Mouse (Mus musculus): ENCODE measurements at regions not wholly inside any gene's neighbourhood (a gene's known extent, or its start where the extent isn't known, plus 50 kb on each side); places are given as distances from the start of the nearest gene placed in this dataset.
A peak's percentile ranks its signal among the peaks of the same experiment; 100 is the strongest.

- H3K36me3 ChIP-seq (ENCODE audit: control insufficient read depth, insufficient read depth, low read length), result no peaks in the 10 kb centered on the region
- 0 out of 2 replicates have a peak overlapping the region, but pooled peaks have one; percentile 3 for H3K4me2 ChIP-seq (ENCODE audit: low read length)
- WGBS, result 9% methylated on average over 15 of the region's 16 CpGs
- no peak overlapping the region for H3K27ac ChIP-seq (ENCODE audit: low read depth, low read length)
- ATAC-seq, result peak; percentile 79
- no peak overlapping the region for H3K9ac ChIP-seq (ENCODE audit: low read length)
- H3K9me3 ChIP-seq (replicated peaks; ENCODE audit: control insufficient read depth, low read length), result no peaks in the 10 kb centered on the region
- H3K4me1 ChIP-seq (ENCODE audit: control insufficient read depth, insufficient read depth, low read length), result peaks cover 19% of the 10 kb centered on the region
- no peaks in the 10 kb centered on the region for H3K27me3 ChIP-seq (replicated peaks; ENCODE audit: control insufficient read depth, insufficient read depth, low read length)
- DNase-seq (ENCODE audit: low spot score), result peak; percentile 69
- H3K4me3 ChIP-seq (ENCODE audit: low read depth, low read length), result no peak overlapping the region
Observed at GRCm38 (mm10) chr12:107757996-107758791, 245.2 kb downstream of the Bcl11b start.

GRCm38 (mm10) chr12:107759291-107759690 lies 244.1 kb downstream of the Bcl11b start:
- no peaks in the 10 kb centered on the region for H3K9me3 ChIP-seq (replicated peaks; ENCODE audit: control insufficient read depth, low read length)
- H3K27ac ChIP-seq (ENCODE audit: low read depth, low read length), result no peak overlapping the region
- WGBS, result 87% methylated on average over 5 of the region's 5 CpGs

GRCm38 (mm10) chr12:107759911-107760310 lies 243.5 kb downstream of the Bcl11b start:
- ATAC-seq (no peak), DNase-seq (ENCODE audit: low spot score) (no peak)
- peaks cover 19% of the 10 kb centered on the region for H3K4me1 ChIP-seq (ENCODE audit: control insufficient read depth, insufficient read depth, low read length)
- WGBS, result 83% methylated on average over 4 of the region's 4 CpGs
- H3K9me3 ChIP-seq (replicated peaks; ENCODE audit: control insufficient read depth, low read length), result no peaks in the 10 kb centered on the region
- no peak overlapping the region for H3K9ac ChIP-seq (ENCODE audit: low read length)
- no peaks in the 10 kb centered on the region for H3K36me3 ChIP-seq (ENCODE audit: control insufficient read depth, insufficient read depth, low read length)
- H3K27me3 ChIP-seq (replicated peaks; ENCODE audit: control insufficient read depth, insufficient read depth, low read length), result no peaks in the 10 kb centered on the region
- H3K4me2 ChIP-seq (ENCODE audit: low read length), result no peak overlapping the region
- no peak overlapping the region for H3K4me3 ChIP-seq (ENCODE audit: low read depth, low read length)
- H3K27ac ChIP-seq (ENCODE audit: low read depth, low read length), result no peak overlapping the region

More at GRCm38 (mm10) chr12:107759291-107759690, 244.1 kb downstream of the Bcl11b start:
- ATAC-seq, result no peak
- Histone ChIP-seq H3K27me3 (replicated peaks; ENCODE audit: control insufficient read depth, insufficient read depth, low read length) (no peaks in the 10 kb centered on the region), H3K4me3 (ENCODE audit: low read depth, low read length) (no peak overlapping the region), H3K4me1 (ENCODE audit: control insufficient read depth, insufficient read depth, low read length) (peaks cover 19% of the 10 kb centered on the region), H3K36me3 (ENCODE audit: control insufficient read depth, insufficient read depth, low read length) (no peaks in the 10 kb centered on the region), H3K4me2 (ENCODE audit: low read length) (no peak overlapping the region), H3K9ac (ENCODE audit: low read length) (no peak overlapping the region)
- no peak for DNase-seq (ENCODE audit: low spot score)

GRCm38 (mm10) chr12:107762140-107762539 lies 241.3 kb downstream of the Bcl11b start:
- Histone ChIP-seq H3K36me3 (ENCODE audit: control insufficient read depth, insufficient read depth, low read length) (no peaks in the 10 kb centered on the region), H3K27ac (ENCODE audit: low read depth, low read length) (no peak overlapping the region), H3K27me3 (replicated peaks; ENCODE audit: control insufficient read depth, insufficient read depth, low read length) (no peaks in the 10 kb centered on the region), H3K9ac (ENCODE audit: low read length) (no peak overlapping the region), H3K4me3 (ENCODE audit: low read depth, low read length) (no peak overlapping the region), H3K4me1 (ENCODE audit: control insufficient read depth, insufficient read depth, low read length) (peaks cover 15% of the 10 kb centered on the region), H3K4me2 (ENCODE audit: low read length) (no peak overlapping the region), H3K9me3 (replicated peaks; ENCODE audit: control insufficient read depth, low read length) (no peaks in the 10 kb centered on the region)
- DNase-seq (ENCODE audit: low spot score) (no peak), ATAC-seq (no peak)
- WGBS, result 80% methylated on average over 4 of the region's 4 CpGs

- peak; percentile 14 for DNase-seq (ENCODE audit: low spot score)
Observed at GRCm38 (mm10) chr12:107769801-107770515, 233.4 kb downstream of the Bcl11b start.

GRCm38 (mm10) chr12:107770516-107770836 lies 232.9 kb downstream of the Bcl11b start:
- Histone ChIP-seq H3K27ac (ENCODE audit: low read depth, low read length) (no peak overlapping the region), H3K27me3 (replicated peaks; ENCODE audit: control insufficient read depth, insufficient read depth, low read length) (no peaks in the 10 kb centered on the region), H3K36me3 (ENCODE audit: control insufficient read depth, insufficient read depth, low read length) (no peaks in the 10 kb centered on the region), H3K9ac (ENCODE audit: low read length) (no peak overlapping the region), H3K9me3 (replicated peaks; ENCODE audit: control insufficient read depth, low read length) (0 out of 2 replicates have a peak, but pooled peaks cover 3% of the 10 kb centered on the region), H3K4me3 (ENCODE audit: low read depth, low read length) (no peak overlapping the region), H3K4me1 (ENCODE audit: control insufficient read depth, insufficient read depth, low read length) (peaks cover 3% of the 10 kb centered on the region; the same call in 1 of the 2 replicates), H3K4me2 (ENCODE audit: low read length) (no peak overlapping the region)
- ATAC-seq, result no peak
- 34% methylated on average over 5 of the region's 5 CpGs for WGBS
- no peak for DNase-seq (ENCODE audit: low spot score)

More at GRCm38 (mm10) chr12:107769801-107770515, 233.4 kb downstream of the Bcl11b start:
- Histone ChIP-seq H3K4me3 (ENCODE audit: low read depth, low read length) (no peak overlapping the region), H3K36me3 (ENCODE audit: control insufficient read depth, insufficient read depth, low read length) (no peaks in the 10 kb centered on the region), H3K9ac (ENCODE audit: low read length) (no peak overlapping the region), H3K9me3 (replicated peaks; ENCODE audit: control insufficient read depth, low read length) (no peaks in the 10 kb centered on the region), H3K27me3 (replicated peaks; ENCODE audit: control insufficient read depth, insufficient read depth, low read length) (no peaks in the 10 kb centered on the region), H3K4me1 (ENCODE audit: control insufficient read depth, insufficient read depth, low read length) (peaks cover 3% of the 10 kb centered on the region; the same call in 1 of the 2 replicates), H3K4me2 (ENCODE audit: low read length) (no peak overlapping the region), H3K27ac (ENCODE audit: low read depth, low read length) (no peak overlapping the region)
- no peak for ATAC-seq
- 59% methylated on average over 13 of the region's 13 CpGs for WGBS

- Histone ChIP-seq H3K9ac (ENCODE audit: low read length) (no peak overlapping the region), H3K9me3 (replicated peaks; ENCODE audit: control insufficient read depth, low read length) (0 out of 2 replicates have a peak, but pooled peaks cover 3% of the 10 kb centered on the region), H3K27me3 (replicated peaks; ENCODE audit: control insufficient read depth, insufficient read depth, low read length) (no peaks in the 10 kb centered on the region), H3K4me3 (ENCODE audit: low read depth, low read length) (no peak overlapping the region), H3K4me2 (ENCODE audit: low read length) (no peak overlapping the region), H3K4me1 (ENCODE audit: control insufficient read depth, insufficient read depth, low read length) (peaks cover 3% of the 10 kb centered on the region; the same call in 1 of the 2 replicates), H3K27ac (ENCODE audit: low read depth, low read length) (no peak overlapping the region), H3K36me3 (ENCODE audit: control insufficient read depth, insufficient read depth, low read length) (no peaks in the 10 kb centered on the region)
- DNase-seq (ENCODE audit: low spot score) (no peak), ATAC-seq (no peak)
- WGBS, result 81% methylated on average over 2 of the region's 2 CpGs
Observed at GRCm38 (mm10) chr12:107771325-107771724, 232.1 kb downstream of the Bcl11b start.

- H3K4me3 ChIP-seq (ENCODE audit: low read depth, low read length), result no peak overlapping the region
- no peaks in the 10 kb centered on the region for H3K27me3 ChIP-seq (replicated peaks; ENCODE audit: control insufficient read depth, insufficient read depth, low read length)
- no peaks in the 10 kb centered on the region for H3K36me3 ChIP-seq (ENCODE audit: control insufficient read depth, insufficient read depth, low read length)
- WGBS, result 55% methylated on average over 3 of the region's 3 CpGs
- no peak overlapping the region for H3K4me2 ChIP-seq (ENCODE audit: low read length)
- H3K4me1 ChIP-seq (ENCODE audit: control insufficient read depth, insufficient read depth, low read length), result peaks cover 3% of the 10 kb centered on the region; the same call in 1 of the 2 replicates
- no peak overlapping the region for H3K27ac ChIP-seq (ENCODE audit: low read depth, low read length)
- H3K9me3 ChIP-seq (replicated peaks; ENCODE audit: control insufficient read depth, low read length), result 0 out of 2 replicates have a peak, but pooled peaks cover 3% of the 10 kb centered on the region
- no peak for ATAC-seq
- DNase-seq (ENCODE audit: low spot score), result no peak
- no peak overlapping the region for H3K9ac ChIP-seq (ENCODE audit: low read length)
Observed at GRCm38 (mm10) chr12:107771809-107772208, 231.6 kb downstream of the Bcl11b start.
